Mouse (Mus musculus): Measurements from ENCODE around the gene Ddx10. TPM values are rescaled to one million over a fixed set of nuclear protein-coding genes. Genes with fewer than 3 reads are reported as not detected.

Gene Ddx10
- 10.8 TPM for polyA plus RNA-seq (2014; fragmentation: Illumina TruSeq; extraction: RNeasy Lipid Tissue Mini Kit (QIAGEN cat#74804); ENCODE audit: low read depth, low replicate concordance)

GRCm38 (mm10) chr9:53247953-53248397 lies at the start of gene Ddx10:
Gene Ddx10, minus strand, starts transcription at chr9:53248053.

Other genes starting within 250 kb of the Ddx10 start
- gene Exph5, start 53.6 kb upstream of the Ddx10 start, polyA plus RNA-seq (2014; fragmentation: Illumina TruSeq; extraction: RNeasy Lipid Tissue Mini Kit (QIAGEN cat#74804); ENCODE audit: low read depth, low replicate concordance): 1.5 TPM
- 15.7 TPM for gene Kdelc2, start 136.0 kb upstream of the Ddx10 start, polyA plus RNA-seq (2014; fragmentation: Illumina TruSeq; extraction: RNeasy Lipid Tissue Mini Kit (QIAGEN cat#74804); ENCODE audit: low read depth, low replicate concordance)
- gene 4930550C14Rik, start 154.3 kb upstream of the Ddx10 start, polyA plus RNA-seq (2014; fragmentation: Illumina TruSeq; extraction: RNeasy Lipid Tissue Mini Kit (QIAGEN cat#74804); ENCODE audit: low read depth, low replicate concordance): 3.3 TPM

All from adipose tissue, adult 10 weeks (tissue).